Mouse (Mus musculus) frontal cortex, postnatal 25 days (tissue): ENCODE measurements around the gene Chrna1.

ENCODE experiments used
- DNase-seq, 2 experiments: peaks; one replicate each; pipeline ENCODE4 v3.0.0; 2022; ENCODE audit warnings: low spot score in 2 of 2

Chrna1 gene

DNA sequence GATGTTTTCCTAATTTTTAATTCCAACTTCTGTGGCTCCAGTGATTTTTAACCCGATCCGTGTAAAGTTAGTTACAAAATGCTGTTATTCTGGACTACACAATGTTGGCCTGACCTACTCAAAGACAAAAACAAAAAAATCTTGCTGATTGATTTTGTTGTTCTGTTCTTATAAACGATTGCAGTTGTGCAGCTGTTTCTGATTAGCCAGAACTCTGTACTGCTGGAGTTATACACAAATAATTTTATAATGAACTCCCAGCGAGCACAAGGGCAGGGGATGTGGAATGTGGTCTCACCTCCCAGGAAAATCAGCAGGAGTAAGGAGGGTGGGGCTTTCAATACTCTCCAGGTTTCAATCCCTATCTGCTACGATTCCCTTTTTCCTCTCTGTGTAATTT, 61.2 kb downstream of the Chrna1 start:
- no peak for DNase-seq

DNA sequence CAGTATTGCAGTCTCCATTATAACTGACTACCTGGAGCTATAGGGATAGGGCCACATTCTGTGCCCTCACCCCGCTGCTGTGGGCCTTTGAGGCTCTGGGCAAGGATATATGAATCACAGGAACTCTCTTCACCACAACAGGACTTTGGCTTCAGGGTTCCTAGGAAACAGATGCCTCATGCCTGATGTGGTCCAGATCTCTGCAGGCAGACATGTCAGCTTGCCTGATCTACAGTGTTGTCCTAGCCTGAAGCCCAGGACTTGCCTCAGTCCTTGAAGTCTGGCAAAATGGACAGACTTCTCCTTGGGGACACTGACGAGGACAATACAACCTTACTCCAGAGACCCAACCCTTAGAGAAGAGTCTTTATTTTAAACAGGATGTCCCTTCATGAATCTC, 61.8 kb downstream of the Chrna1 start:
- no peak for DNase-seq

DNA sequence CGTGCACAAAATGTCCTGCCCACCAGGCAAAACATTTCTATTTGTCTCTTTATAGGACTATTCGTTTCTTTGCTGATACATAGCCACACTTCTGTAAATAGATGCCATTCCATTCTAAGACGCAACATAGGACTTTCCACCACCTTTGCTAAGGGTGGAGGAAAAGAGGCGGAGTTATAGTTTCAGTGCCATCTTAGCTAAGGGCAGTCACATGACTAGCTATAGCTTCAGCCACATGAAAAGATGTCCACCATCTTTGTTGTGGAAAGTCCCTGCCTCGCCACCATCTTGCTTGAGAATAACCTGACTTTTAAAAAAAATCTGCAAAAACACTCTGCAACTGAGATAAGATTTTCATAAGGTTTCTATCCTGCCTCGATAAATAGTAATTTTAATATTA, 66.0 kb downstream of the Chrna1 start:
- DNase-seq = no peak
